Mouse (Mus musculus) ovary, postnatal 14 days (tissue): ENCODE measurements at regions not wholly inside any gene's neighbourhood (a gene's known extent, or its start where the extent isn't known, plus 50 kb on each side); places are given as distances from the start of the nearest gene placed in this dataset.
"Not testable (repeated sequence)": the region's sequence is repeated elsewhere in the genome, so short reads cannot be mapped to it uniquely, and the experiment has no call there.

ENCODE experiments used
- DNase-seq: peaks from one replicate; pipeline ENCODE4 v3.0.0; 2022; ENCODE audit warnings: low spot score

DNA sequence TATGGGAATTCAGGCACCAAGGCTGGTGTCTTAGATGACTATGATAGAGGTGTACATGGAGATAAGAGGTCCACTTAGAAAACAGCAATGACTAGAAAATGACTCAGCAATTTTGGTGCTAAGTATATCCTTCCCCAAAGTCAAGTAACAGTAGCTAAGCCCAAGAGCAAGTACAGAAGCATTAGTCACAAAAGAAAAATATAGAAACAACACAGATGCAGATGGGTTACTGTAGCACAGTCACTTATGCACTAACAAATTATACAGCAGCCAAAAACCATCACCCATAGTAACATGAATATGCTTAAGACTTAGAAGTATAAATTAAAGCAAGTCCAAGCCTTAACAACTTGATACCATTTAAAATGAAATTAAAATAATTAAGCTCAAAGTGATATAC, 378.5 kb upstream of the Meis2 start:
- DNase-seq: no peak

DNA sequence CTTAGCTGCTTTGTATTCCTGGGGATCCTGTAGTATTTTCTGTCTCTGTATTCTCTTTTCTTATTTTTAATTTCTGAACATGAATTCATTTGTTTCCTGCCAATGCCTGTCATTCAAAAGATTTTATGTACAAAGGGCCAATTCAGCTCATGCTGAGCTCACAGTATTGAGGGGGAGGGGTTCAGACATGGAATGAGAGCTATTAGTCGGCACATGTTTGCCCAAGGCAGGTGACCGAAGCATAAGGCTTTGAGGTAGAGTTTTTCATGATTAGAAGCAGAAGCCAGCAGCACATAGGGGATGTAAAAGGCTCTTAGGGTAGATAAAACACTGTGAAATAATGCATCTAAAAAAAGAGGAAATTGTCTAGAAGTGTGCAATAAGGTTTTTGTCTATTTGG, 374.6 kb upstream of the Meis2 start:
- DNase-seq: no peak

DNA sequence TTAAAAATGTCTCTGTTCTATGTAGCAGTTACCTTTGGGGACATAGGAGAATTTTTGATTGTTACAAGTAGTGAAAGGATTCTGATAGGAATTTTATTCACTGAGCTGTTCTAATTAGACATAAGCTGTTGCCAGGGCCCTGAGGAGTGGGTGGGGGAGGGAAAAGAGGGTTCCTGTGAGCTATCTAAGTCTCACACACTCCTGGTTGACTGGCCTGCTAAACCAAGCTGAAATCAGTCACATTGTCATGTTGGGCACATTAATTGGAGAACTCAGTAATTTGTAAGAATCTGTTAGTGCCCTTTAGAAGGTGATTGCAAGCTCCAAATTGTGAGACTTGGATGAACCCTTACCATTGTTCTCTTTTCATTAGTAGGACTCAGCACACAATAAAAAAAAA, 367.8 kb upstream of the Meis2 start:
- no peak for DNase-seq

- no peak for DNase-seq
Observed at GRCm38 (mm10) chr2:116424131-116424530, 358.5 kb upstream of the Meis2 start.

- no peak for DNase-seq
Observed at GRCm38 (mm10) chr2:116417428-116418195, 352.0 kb upstream of the Meis2 start.

DNA sequence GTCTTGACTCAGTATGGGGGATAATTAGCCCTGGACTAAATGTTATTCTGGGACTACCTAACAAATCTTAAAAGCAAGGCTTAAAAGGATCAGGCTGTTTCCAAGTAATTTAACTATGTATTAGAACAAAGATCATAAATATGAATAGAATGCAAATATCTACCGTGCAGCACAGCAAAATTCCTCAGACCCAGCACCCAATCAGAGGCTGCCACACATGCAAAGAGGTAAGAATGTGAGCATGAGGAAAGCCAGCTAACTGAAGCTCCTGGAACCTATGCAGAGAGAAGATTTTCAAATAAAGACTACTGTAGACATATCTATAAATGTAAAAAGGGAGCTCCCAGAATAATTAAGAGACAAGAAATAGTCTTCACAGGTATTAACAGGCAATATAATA, 350.1 kb upstream of the Meis2 start:
- DNase-seq: no peak

GRCm38 (mm10) chr2:116402113-116402512, 336.5 kb upstream of the Meis2 start:
- DNase-seq: no peak

DNA sequence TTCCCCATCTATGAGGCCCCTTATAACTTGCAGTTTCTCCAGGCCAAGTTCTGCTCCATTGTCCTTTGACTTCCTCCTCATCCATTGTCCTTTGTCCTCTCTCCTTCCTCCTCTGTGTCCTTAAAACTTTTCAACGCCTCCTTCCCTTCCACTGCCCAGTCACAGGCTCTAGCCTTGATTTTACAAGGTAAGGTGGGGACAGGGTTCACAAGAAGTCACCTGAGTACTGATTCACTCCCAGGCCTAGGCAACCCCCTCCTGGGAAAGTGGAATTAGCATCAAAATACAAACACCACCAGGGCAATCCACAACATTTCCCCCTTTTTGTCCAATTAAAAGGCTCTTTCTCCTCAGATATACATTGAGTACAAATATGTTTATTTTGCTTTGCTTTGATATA, 334.3 kb upstream of the Meis2 start:
- DNase-seq: no peak

GRCm38 (mm10) chr2:116368811-116369210, 303.2 kb upstream of the Meis2 start:
- no peak for DNase-seq

DNA sequence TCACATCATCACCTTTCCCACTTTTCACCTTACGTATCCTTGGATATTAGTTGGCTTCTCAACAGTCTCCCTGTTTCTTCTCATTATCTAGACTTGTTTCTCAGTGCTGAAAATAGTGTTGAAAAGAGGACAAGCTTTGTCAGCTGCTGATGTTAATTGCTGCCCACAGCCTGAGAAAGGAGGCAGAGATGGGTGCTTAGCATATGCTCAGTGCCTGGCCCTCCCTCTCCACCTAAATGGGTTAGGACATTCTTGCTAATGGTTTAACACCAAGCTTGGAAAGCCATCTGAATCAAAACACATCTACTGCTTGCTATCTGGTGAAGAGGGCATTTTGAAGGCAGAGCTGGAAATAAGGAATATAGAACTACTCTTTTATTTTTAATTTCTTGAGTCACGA, 298.5 kb upstream of the Meis2 start:
- no peak for DNase-seq

DNA sequence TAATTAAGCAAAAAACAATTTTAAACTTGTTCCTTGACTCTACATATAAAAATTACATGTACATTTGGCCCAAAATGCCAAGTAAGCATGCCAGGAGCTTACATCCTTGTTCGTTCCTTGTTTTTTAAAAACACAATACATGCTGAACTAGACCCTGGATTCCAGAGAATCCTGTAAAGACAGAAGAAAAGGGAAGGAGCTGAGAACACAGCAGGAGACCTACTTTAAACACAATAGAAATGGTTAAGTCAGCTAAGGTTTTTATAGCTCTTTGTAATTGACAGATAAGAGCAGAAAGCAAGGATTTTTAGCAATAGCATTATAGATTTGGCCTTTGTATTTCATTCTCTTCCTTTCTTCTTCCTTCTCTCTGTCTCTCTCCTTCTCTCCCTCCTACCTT, 292.5 kb upstream of the Meis2 start:
- DNase-seq: no peak

- no peak for DNase-seq
Observed at GRCm38 (mm10) chr2:116348530-116348914, 282.9 kb upstream of the Meis2 start.

- no peak for DNase-seq
Observed at GRCm38 (mm10) chr2:116347827-116348529, 282.3 kb upstream of the Meis2 start.

GRCm38 (mm10) chr2:116331801-116332200, 266.2 kb upstream of the Meis2 start:
- DNase-seq: no peak

DNA sequence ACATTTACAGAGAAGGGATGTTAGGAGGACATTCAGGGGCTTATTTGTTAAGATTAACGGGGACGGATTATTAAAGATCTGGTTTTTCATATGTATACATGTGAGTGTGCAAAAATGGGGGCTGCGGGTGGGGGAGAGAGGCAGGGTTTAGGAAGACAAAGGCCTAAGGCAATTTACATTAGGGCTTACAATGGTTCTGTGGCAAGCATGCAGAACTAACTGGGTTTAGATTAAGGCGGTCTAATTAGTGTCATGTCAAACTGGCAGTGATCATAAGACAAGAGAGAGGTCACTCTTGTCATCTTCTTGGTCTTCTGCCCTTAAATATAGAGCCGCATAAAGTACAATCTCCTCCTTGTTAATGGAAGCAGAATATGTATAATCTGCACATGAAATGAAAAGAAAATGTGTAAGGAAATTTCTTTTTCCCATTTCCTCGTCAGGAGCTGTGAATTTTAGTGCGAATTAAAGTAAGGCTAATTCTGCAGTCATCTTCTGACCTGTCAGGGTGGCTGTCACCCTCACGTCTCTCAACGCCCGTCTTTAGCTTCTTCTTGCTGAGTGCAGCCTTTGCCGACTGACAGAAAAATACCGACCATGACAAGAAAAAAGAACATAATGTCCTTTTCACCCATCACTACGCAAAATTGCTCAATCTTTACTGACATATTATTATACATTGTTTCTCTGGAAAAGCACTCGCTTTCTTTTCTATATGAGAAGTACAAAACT, 256.6 kb upstream of the Meis2 start:
- DNase-seq: no peak

- DNase-seq: no peak
Observed at GRCm38 (mm10) chr2:116299551-116299950, 233.9 kb upstream of the Meis2 start.

DNA sequence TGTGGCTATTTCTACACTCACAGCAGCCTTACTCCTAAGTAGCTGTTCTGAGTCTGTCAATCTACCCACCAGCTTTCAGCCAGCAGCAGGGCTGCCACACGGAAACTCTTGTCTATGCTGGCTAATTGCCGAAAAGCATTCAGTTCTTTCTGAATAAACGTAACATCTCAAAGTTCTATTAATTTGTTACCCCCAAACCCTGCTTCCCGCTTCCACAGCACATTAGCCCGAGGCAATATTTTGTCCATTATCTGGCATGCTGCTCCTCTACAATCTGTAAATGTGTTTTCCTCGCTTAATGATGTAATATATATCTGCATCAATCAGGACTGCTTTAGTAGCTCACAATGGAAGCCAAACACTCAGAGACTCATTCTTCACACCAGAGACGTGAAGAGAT, 224.2 kb upstream of the Meis2 start:
- DNase-seq: no peak

DNA sequence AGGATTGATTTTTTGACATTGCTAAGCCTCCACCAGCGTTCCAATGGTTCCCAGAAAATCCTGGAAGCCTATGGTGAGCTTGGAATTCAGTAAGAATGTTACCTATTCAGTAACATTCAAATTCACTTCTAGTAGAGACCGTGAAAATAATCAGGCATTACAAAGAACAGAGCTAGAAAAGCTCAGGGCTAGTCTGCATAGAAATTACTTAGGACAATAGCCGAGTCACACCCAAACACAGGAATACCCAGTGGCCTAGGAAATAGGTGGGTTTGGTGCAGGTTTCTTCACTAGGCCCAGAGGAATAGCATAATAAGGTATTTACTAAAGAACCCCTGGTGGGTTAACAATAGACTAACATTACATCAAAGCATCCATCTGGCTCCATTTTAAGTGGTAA, 177.6 kb upstream of the Meis2 start:
- not testable (repeated sequence) for DNase-seq

- DNase-seq: no peak
Observed at GRCm38 (mm10) chr2:116236731-116237130, 171.1 kb upstream of the Meis2 start.

- DNase-seq: no peak
Observed at GRCm38 (mm10) chr2:116232793-116233192, 167.2 kb upstream of the Meis2 start.

GRCm38 (mm10) chr2:116216418-116216817, 150.8 kb upstream of the Meis2 start:
- DNase-seq: peak; percentile 3

DNA sequence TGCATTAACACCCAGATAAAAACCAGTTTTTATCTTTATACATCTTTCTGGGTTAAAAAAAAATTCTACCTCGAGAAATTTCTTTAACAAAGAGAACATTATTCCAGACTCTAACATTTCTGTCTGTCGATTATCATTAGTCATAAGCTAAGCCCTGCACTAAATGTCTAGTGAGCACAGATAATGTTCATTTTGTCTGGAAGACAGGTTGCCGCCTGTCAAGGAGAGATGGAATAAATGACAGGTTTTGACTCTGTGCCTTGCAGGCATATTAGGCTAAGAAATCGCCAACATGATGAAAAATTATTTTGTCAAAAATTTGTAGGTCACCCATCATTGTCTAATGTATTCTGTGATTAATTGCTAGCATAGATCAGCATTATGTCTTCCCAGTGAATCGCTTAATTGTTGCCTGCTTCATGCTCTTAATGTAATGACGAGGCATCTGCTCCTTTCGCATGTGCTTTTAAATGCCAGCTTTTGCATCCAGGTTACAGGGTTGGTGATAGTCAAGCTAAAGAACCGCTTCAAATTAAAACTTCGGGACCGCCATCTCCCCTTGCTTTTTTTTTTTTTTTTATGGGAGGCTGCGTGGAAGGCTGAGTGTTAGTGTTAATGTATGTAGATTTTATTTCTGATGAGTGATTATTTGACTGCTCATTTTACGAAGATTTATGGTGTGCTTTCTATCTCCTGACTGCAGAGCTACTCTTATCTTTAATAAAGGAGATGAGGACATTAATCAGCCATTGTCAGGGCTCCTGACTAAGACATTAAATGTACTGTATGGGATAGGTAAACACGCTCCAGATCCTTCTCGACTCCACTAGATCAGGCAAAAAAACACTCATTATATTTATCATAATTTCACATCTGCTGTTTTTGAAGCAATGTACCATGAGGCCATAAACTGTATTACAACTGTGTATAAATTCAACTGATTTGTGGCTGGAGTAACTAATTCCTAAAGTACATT, 135.9 kb upstream of the Meis2 start:
- DNase-seq: no peak
